In the genomic region with DNA sequence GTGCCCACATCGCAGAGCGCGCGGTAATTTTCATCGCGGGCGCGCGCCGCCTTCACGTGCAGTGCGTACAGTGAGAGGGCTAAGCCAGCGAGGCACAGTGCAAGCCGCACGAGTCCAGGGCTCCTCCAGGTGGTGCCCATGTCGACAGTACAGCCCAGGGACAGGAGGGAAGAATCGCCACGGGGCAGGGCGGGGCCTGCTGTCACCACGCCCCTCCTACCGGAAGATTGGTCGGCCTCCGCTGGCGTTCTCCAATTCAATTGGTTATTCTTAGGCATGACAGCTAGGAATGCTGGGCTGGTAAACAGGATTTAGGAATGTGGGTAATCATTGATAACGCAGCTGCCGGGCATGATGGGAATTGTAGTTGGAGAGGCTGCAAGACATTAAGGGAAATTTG, we compare ENCODE assay signal across 8 mouse cellular contexts. TPM values are rescaled to one million over a fixed set of nuclear protein-coding genes. Genes with fewer than 3 reads are reported as not detected.
DNase-seq lines count a peak whose midpoint lies in the region; ATAC-seq and TF ChIP-seq lines count a peak whose summit lies in the region.

A gene (minus strand): TSS at position 13 of the 400 bp plus-strand sequence.
A gene (minus strand): TSS at position 176 of the 400 bp plus-strand sequence.

- peak; percentile 96 for ATAC-seq in Patski
- ATAC-seq in hindbrain, embryonic 12.5 days (ENCODE audit: low FRiP score): peak; percentile 98
- ATAC-seq in lung, postnatal 0 days: peak; percentile 98

- peak within 1 kb of the TSS; percentile 79 for H3K4me2 ChIP-seq in hindbrain, embryonic 12.5 days (replicated peaks)
- H3K4me2 ChIP-seq in lung, postnatal 0 days (replicated peaks; ENCODE audit: low read depth, low read length): peak within 1 kb of the TSS; percentile 76

- peak; percentile 88 for DNase-seq in Patski (ENCODE audit: low read depth, low spot score)
- DNase-seq in cerebellum, postnatal 10 days: peak; percentile 97 to 98
- peak; percentile 93 to 95 for DNase-seq in frontal cortex, postnatal 10 days (ENCODE audit: low spot score in 2 of 2)
- DNase-seq in layer of hippocampus, postnatal 10 days (ENCODE audit: low spot score in 2 of 2): peak; percentile 90 to 93
- peak; percentile 99 for DNase-seq in lung, postnatal 0 days (ENCODE audit: low spot score)
- DNase-seq in ovary, postnatal 10 days (ENCODE audit: low spot score): peak; percentile 72
- DNase-seq in thymus, postnatal 0 days (ENCODE audit: low spot score): peak; percentile 86

- peak within 1 kb of the TSS; percentile 58 for H3K4me3 ChIP-seq in hindbrain, embryonic 12.5 days
- H3K4me3 ChIP-seq in lung, postnatal 0 days (ENCODE audit: low read depth, low read length): peak within 1 kb of the TSS; percentile 64

- CTCF ChIA-PET in Patski (lab: Charles Lee): interaction anchor here (0.7 to 2.2 kb wide), 7 partner anchors 8 to 94 kb away, joined by 3 to 6 read pairs (median 3); a partner anchor contains a TSS

- peak within 1 kb of the TSS; percentile 72 for H3K9ac ChIP-seq in hindbrain, embryonic 12.5 days
- peak within 1 kb of the TSS; percentile 48 for H3K9ac ChIP-seq in lung, postnatal 0 days (replicated peaks; ENCODE audit: low read depth)

- POLR2A ChIA-PET in Patski (lab: Charles Lee): no interaction called here

- no peaks in the 10 kb centered on the region for H3K27me3 ChIP-seq in Patski
- H3K27me3 ChIP-seq in hindbrain, embryonic 12.5 days: no peaks in the 10 kb centered on the region
- no peaks in the 10 kb centered on the region for H3K27me3 ChIP-seq in lung, postnatal 0 days (replicated peaks; ENCODE audit: insufficient read depth, low read length)

- H3K9me3 ChIP-seq in hindbrain, embryonic 12.5 days (replicated peaks): no peaks in the 10 kb centered on the region
- no peaks in the 10 kb centered on the region for H3K9me3 ChIP-seq in lung, postnatal 0 days (ENCODE audit: low read length)

- in situ Hi-C loops in Patski (cut with MboI; ENCODE audit: low pct_unique_long_range_greater_than_20kb): no loop called here

- peaks cover 16% of the 10 kb centered on the region for H3K36me3 ChIP-seq in hindbrain, embryonic 12.5 days
- H3K36me3 ChIP-seq in lung, postnatal 0 days (ENCODE audit: insufficient read depth, low read length): no peaks in the 10 kb centered on the region

- under 1% methylated on average over 26 of the region's 26 CpGs for WGBS in hindbrain, embryonic 12.5 days
- under 1% methylated on average over 26 of the region's 26 CpGs for WGBS in lung, postnatal 0 days

- no peak for TF ChIP-seq CTCF in Patski (IDR thresholded peaks at IDR 0.05)
- peak; percentile 67 for TF ChIP-seq CTCF in lung, postnatal 0 days (IDR thresholded peaks at IDR 0.05)

- H3K4me1 ChIP-seq in hindbrain, embryonic 12.5 days: peaks cover 8% of the 10 kb centered on the region
- H3K4me1 ChIP-seq in lung, postnatal 0 days (ENCODE audit: insufficient read depth, low read depth, low read length): peaks cover 6% of the 10 kb centered on the region; the same call in 1 of the 2 replicates

- H3K27ac ChIP-seq in hindbrain, embryonic 12.5 days: peak within 1 kb of the TSS; percentile 79
- peak within 1 kb of the TSS; percentile 79 for H3K27ac ChIP-seq in lung, postnatal 0 days (ENCODE audit: low read length)

- TF ChIP-seq EP300 in lung, postnatal 0 days (IDR thresholded peaks at IDR 0.05): no peak

RNA-seq across cellular contexts. Expression of the first gene that starts in this region (rescaled TPM):
- not detected for polyA plus RNA-seq in Patski (2021)
- polyA plus RNA-seq in hindbrain, embryonic 12.5 days (2016; fragmentation: Nextera tagmentation; extraction: Ambion mirVana): not detected in 2 replicates
- not detected for total RNA-seq in layer of hippocampus, postnatal 10 days (2021)
- not detected in 2 replicates for polyA plus RNA-seq in lung, postnatal 0 days (2015; fragmentation: Nextera tagmentation; extraction: Ambion mirVana)
- not detected in 2 replicates for polyA plus RNA-seq in thymus, postnatal 0 days (2015; fragmentation: Nextera tagmentation; extraction: Ambion mirVana)

RNA-seq across cellular contexts. Expression of the second gene that starts in this region (rescaled TPM):
- polyA plus RNA-seq in Patski (2021): 77.0 TPM
- 64.2 and 66.7 TPM in 2 replicates for polyA plus RNA-seq in hindbrain, embryonic 12.5 days (2016; fragmentation: Nextera tagmentation; extraction: Ambion mirVana)
- 10 to 100 TPM; 25.0 to 26.3 TPM for total RNA-seq in layer of hippocampus, postnatal 10 days (2021)
- polyA plus RNA-seq in lung, postnatal 0 days (2015; fragmentation: Nextera tagmentation; extraction: Ambion mirVana): 134 TPM in 2 replicates
- 47.0 and 54.5 TPM in 2 replicates for polyA plus RNA-seq in thymus, postnatal 0 days (2015; fragmentation: Nextera tagmentation; extraction: Ambion mirVana)

Comparison
In these comparisons a context has a peak if more than half of its experiments do, and no peak if none do; other contexts are left out.
1. Peak in every context shown above with its lines: DNase-seq, ATAC-seq, H3K4me3 ChIP-seq and H3K27ac ChIP-seq.